Mouse (Mus musculus): ENCODE data around the gene Adam10. TPM values are rescaled to one million over a fixed set of nuclear protein-coding genes. Genes with fewer than 3 reads are reported as not detected.

Adam10 gene
- 73.0 and 75.3 TPM in 2 replicates for polyA plus RNA-seq (2015; fragmentation: Nextera tagmentation; extraction: Ambion mirVana)

GRCm38 (mm10) chr9:70678682-70679131, at the start of gene Adam10:
Gene Adam10 (plus strand): TSS chr9:70678997.

GRCm38 (mm10) chr9:70656130-70657007, 22.4 kb upstream of the Adam10 start, which contains the start of gene Gm10642:
Gene Gm10642 (plus strand): TSS chr9:70656251.

DNA sequence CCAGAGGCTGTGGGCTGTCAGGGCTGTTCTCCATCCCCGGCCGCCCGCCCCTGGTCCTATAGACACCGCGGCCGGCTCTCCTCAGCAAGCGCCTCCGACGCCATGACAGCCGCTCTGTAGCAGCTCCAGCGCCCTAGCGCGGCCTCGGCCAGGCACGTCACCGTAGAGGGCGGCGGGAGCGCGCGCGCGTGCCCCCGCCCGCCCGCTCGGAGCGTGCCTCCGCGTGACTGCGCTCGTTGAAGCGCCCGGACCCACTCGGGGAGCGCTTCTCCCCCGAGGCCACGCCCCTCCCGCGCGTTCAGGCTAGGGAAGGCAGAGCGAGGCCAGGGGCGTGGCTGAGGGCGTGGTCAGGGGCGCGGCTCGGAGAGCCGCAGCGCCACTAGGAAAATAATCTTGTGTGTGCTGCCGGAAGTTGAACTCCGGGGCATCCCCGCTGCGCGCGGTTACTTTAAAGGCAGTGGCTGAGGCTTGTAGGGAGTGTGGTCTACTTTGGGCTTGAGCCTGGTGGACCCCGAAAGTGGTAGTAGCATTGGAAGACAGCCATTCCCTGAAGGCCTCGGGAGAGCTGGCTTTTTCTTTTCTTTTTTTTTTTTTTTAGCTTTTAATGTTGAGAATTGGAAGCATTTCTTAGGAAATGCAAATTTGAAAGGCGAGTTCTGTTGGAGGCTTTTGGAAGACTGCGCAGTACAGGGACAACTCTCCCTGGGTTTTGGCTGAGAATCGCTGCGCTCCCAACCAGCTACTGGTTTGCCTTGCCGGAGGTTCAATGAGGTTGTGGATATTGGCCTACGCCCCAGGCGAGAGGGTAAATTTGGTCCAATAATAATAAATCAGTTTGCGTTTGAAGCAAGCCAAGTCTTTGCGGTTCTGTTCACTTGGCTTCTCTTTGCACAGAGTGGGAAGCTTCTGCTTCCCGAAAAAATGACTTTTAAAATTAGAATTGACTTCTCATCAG, 21.5 kb upstream of the Adam10 start, which contains the start of gene Mindy2:
Gene Mindy2 (minus strand): TSS at position 162 of the 955 bp plus-strand sequence.

Other genes with a start within 250 kb of the Adam10 start
- gene Rnf111, start 175.3 kb upstream of the Adam10 start, polyA plus RNA-seq (2015; fragmentation: Nextera tagmentation; extraction: Ambion mirVana) = 11.0 and 13.7 TPM in 2 replicates
- 28.1 and 34.2 TPM in 2 replicates for gene Sltm, start 136.2 kb upstream of the Adam10 start, polyA plus RNA-seq (2015; fragmentation: Nextera tagmentation; extraction: Ambion mirVana)
- 2.1 and 3.5 TPM in 2 replicates for gene Gm10642, start 22.7 kb upstream of the Adam10 start, polyA plus RNA-seq (2015; fragmentation: Nextera tagmentation; extraction: Ambion mirVana)
- gene Mindy2, start 21.8 kb upstream of the Adam10 start, polyA plus RNA-seq (2015; fragmentation: Nextera tagmentation; extraction: Ambion mirVana) = 18.5 and 19.0 TPM in 2 replicates